Mouse (Mus musculus): ENCODE measurements at regions not wholly inside any gene's neighbourhood (a gene's known extent, or its start where the extent isn't known, plus 50 kb on each side); places are given as distances from the start of the nearest gene placed in this dataset.
"Not testable (repeated sequence)": the region's sequence is repeated elsewhere in the genome, so short reads cannot be mapped to it uniquely, and the experiment has no call there.

DNA sequence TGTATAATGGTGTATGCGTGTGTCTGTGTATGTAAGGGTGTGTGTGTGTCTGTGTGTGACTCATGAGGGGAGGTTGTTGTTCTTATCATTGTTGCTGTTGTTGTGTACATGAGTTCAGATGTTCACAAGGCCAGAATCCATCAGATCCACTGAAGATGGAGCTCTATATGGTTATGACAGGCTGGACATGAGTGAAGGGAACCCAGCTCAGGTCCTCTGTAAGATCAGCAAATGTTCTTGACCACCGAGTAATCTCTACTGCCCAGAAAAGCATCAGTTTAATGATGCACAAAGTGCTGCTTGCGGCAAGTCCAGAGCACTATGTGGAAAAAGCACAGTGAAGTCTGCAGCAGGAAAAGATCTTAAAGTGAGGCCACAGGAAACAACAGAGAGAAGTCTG lies 77.5 kb downstream of the Gm15319 start:
- H3K27ac ChIP-seq (replicated peaks); H3K27me3 ChIP-seq; ATAC-seq (ENCODE audit: low FRiP score, low read depth); H3K9ac ChIP-seq; H3K4me2 ChIP-seq; H3K4me1 ChIP-seq (replicated peaks); H3K9me3 ChIP-seq; H3K4me3 ChIP-seq; H3K36me3 ChIP-seq: not testable (repeated sequence)
- WGBS = 98% methylated on average over 2 of the region's 3 CpGs

DNA sequence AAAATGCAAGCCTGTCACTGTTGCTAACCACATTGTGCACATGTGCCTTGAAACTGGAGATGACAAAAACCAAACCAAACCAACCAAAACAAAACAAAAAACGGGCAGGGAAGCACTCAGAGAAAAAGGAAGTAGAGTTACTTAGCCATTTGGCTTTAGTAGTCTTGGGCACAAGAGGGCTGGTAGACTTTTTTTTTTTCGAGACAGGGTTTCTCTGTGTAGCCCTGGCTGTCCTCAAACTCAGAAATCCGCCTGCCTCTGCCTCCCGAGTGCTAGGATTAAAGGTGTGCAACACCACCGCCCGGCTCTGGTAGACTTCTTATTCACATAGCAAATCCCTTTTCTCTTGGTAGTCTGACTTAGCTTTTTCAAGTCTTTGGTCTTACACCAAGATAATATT lies 78.2 kb downstream of the Gm15319 start:
- H3K4me2 ChIP-seq; H3K4me3 ChIP-seq; H3K36me3 ChIP-seq; H3K9me3 ChIP-seq; H3K27me3 ChIP-seq; H3K27ac ChIP-seq (replicated peaks); ATAC-seq (ENCODE audit: low FRiP score, low read depth); H3K4me1 ChIP-seq (replicated peaks); H3K9ac ChIP-seq: not testable (repeated sequence)
- 84% methylated on average over 6 of the region's 6 CpGs for WGBS

DNA sequence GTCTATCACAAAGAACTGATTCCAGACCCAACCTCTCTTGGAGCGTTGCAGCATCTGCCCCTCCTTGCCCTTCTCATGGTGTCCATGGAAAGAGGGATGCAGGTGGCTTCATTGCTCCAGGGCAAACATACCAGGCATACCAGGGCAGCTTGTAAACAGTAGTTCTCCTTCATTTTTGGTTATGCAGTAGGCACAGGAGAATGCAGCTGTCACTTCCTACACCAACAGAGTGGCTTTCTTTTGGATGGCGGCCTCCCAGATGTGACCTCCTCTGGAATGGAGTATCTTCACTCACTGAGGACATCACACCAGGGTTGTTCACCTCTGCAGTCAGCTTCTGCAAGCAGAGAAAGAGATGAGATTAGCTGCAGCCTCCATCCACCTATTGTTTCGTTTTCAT lies 79.9 kb downstream of the Gm15319 start:
- H3K9me3 ChIP-seq; ATAC-seq (ENCODE audit: low FRiP score, low read depth); H3K4me2 ChIP-seq; H3K4me3 ChIP-seq; H3K9ac ChIP-seq; H3K36me3 ChIP-seq; H3K27me3 ChIP-seq; H3K4me1 ChIP-seq (replicated peaks); H3K27ac ChIP-seq (replicated peaks): not testable (repeated sequence)
- 100% methylated on average over 1 of the region's 3 CpGs for WGBS

DNA sequence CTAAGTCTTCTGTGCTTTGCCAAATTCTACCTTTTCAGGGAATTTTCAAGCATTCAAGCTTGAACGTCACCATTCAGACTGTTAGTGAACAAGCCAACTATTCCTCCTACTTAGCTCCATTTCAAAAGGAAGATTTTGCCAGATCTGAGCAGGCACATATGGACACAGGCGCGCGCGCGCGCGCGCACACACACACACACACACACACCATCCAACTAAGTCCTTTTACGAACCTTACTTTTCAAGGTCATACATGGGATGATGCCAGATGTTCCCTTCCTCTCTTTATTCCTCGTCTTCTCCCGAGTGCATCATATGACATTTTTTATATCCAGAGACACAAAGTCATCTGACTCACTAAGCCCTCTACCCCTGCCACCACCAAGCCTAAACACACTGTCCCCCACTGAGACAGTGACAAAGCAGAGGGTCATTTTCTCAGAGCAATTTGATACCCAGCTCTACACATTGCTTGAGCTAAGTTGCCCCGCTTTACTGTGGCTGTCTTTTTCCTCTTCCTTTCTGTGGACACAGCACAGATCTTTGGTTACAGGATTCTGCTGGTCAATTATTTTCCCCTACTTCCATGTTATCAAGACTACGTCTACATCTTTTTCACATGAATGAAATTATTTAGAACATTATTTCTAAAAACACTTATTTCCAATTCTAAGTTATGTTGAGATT lies 81.7 kb downstream of the Gm15319 start:
- not testable (repeated sequence) for H3K9ac ChIP-seq; H3K9me3 ChIP-seq; H3K27me3 ChIP-seq; H3K27ac ChIP-seq (replicated peaks); H3K36me3 ChIP-seq; ATAC-seq (ENCODE audit: low FRiP score, low read depth); H3K4me2 ChIP-seq; H3K4me3 ChIP-seq; H3K4me1 ChIP-seq (replicated peaks)
- 96% methylated on average over 14 of the region's 14 CpGs for WGBS

DNA sequence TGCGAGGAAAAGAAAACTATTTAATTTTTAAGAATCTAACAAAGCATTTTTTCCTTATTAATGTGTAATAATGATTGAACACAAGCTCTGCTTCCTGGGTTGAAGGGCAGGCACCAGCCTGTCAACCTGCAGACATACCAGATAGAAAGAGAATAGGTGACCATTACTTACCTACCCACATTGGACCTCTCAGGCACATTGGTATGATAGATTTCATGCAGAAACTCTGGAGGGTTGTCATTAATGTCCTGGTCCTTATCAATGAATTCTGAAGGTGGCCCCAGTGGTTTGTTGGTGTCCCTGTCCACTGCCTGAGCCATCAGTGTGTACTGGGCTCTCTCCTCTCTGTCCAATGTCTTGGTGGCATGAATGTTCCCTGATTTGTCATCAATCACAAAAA lies 85.3 kb downstream of the Gm15319 start:
- not testable (repeated sequence) for H3K27ac ChIP-seq (replicated peaks); H3K27me3 ChIP-seq; H3K36me3 ChIP-seq; H3K9me3 ChIP-seq; H3K4me1 ChIP-seq (replicated peaks); H3K4me3 ChIP-seq; H3K4me2 ChIP-seq; H3K9ac ChIP-seq; ATAC-seq (ENCODE audit: low FRiP score, low read depth)
- WGBS = 100% methylated on average over 1 of the region's 1 CpGs

DNA sequence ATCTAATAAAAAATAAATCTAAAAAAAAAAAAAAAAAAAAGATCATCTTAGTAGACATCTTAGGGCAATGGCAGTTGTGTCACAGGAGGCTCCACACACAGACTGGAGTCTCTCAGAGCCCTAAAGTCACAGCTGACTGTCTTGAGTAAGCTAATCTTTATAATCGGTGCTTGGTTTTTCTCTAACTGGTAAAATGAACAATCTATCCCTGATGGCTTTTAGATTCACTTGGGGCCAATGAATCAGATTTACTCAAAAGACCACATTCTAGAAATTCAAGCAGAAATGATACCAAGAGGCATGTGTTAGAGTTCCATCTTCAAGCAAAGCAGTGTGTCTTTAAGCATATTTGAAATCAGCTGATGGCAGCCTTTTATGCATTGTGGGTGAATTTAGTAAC lies 86.3 kb downstream of the Gm15319 start:
- 89% methylated on average over 1 of the region's 1 CpGs for WGBS
- H3K4me1 ChIP-seq (replicated peaks) = not testable (repeated sequence)

DNA sequence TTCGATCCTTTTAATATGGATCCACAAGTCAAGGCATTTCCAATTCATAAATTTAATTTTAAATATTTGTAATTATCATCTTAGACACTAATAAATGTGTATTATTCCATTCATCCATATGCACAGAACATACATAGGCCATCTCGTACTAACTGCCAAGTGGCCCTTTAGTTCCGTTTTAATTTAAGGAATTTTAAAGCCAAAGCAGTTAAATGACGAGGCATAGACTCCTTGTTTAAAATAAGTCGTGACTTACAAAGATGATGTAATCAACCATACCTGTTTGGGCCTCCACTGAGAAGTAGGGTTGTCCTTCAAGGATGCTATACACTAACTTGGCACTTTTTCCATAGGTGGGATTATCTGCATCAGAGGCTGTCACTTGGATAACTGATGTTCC lies 89.2 kb downstream of the Gm15319 start:
- not testable (repeated sequence) for ATAC-seq (ENCODE audit: low FRiP score, low read depth); H3K4me1 ChIP-seq (replicated peaks); H3K4me2 ChIP-seq; H3K36me3 ChIP-seq; H3K9ac ChIP-seq; H3K4me3 ChIP-seq; H3K27ac ChIP-seq (replicated peaks); H3K9me3 ChIP-seq; H3K27me3 ChIP-seq
- 87% methylated on average over 4 of the region's 5 CpGs for WGBS

More for the DNA sequence above, 86.3 kb downstream of the Gm15319 start:
- H3K4me2 ChIP-seq; H3K27me3 ChIP-seq; H3K9ac ChIP-seq; H3K27ac ChIP-seq (replicated peaks); H3K4me3 ChIP-seq; H3K36me3 ChIP-seq; H3K9me3 ChIP-seq; ATAC-seq (ENCODE audit: low FRiP score, low read depth): not testable (repeated sequence)

DNA sequence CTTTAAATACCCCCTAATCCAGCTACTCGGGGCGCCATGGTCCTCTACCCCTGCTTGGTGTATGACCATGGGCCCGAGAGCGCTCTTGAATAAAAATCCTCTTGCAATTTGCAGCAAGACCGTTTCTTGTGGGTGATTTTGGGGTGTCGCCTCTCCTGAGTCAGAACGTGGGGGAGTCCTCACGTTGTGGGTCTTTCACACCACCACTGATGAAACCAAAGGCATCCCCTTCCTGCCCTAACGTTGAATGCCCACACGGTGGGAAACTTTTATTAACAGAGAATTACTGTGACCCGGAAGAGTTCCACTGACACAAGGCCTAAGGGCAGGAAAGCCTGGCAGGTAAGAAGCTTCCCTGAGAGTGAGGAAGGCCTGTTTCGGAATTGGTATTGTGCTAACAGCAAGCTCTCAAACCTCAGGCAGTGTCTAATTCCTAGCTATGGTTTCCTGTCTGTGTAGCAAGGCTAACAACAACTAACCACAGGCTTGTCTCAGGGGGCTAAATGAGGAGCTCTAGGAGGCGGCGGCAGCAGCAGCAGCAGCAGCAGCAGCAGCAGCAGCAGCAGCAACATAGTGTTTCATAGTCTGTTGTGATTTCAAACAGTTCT lies 95.4 kb downstream of the Gm15319 start:
- not testable (repeated sequence) for H3K4me3 ChIP-seq; H3K9me3 ChIP-seq; H3K4me2 ChIP-seq; H3K27me3 ChIP-seq; ATAC-seq (ENCODE audit: low FRiP score, low read depth); H3K36me3 ChIP-seq; H3K27ac ChIP-seq (replicated peaks); H3K9ac ChIP-seq; H3K4me1 ChIP-seq (replicated peaks)
- WGBS = 86% methylated on average over 14 of the region's 14 CpGs

DNA sequence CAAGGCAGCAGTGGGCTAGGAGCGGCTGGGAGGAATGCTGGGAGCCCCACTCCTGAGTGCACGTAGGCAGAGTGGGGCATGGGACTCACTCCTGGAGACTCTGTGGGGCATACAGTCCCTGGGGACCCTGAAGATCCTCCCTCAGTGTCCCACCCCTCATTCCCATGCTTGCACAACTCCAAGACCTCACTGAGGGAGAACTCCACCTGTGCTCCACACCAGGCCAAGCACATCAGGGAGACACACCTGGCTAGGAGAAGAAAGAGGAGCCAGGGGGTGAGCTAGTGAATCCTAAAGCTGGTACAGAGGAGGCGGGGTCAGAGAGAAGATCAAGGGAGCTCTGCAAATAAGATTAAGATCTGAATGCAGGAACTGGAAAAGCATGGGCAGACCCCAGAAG lies 96.2 kb downstream of the Gm15319 start:
- not testable (repeated sequence) for ATAC-seq (ENCODE audit: low FRiP score, low read depth); H3K9ac ChIP-seq; H3K36me3 ChIP-seq; H3K9me3 ChIP-seq; H3K4me2 ChIP-seq; H3K4me1 ChIP-seq (replicated peaks); H3K27ac ChIP-seq (replicated peaks); H3K4me3 ChIP-seq; H3K27me3 ChIP-seq
- 97% methylated on average over 3 of the region's 3 CpGs for WGBS

DNA sequence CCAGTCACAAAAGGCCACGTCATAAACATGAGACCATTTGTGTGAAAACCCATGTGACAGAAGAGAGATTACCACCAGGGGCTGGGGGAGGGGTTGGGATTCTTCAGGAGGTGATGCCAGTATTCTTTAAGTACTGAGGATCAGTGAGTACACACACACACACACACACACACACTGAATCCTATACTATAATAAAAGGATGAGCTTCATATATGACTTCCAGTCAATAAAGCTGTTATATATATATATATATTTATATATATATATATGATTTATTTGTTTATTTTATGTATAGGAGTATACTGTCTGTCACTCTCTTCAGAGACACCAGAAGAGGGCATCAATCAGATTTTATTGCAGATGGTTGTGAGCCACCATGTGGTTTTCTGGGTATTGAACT lies 98.4 kb downstream of the Gm15319 start:
- WGBS = 80% methylated on average over 1 of the region's 1 CpGs
- ATAC-seq (ENCODE audit: low FRiP score, low read depth); H3K4me2 ChIP-seq; H3K27ac ChIP-seq (replicated peaks); H3K4me3 ChIP-seq; H3K4me1 ChIP-seq (replicated peaks); H3K9me3 ChIP-seq; H3K9ac ChIP-seq; H3K36me3 ChIP-seq; H3K27me3 ChIP-seq: not testable (repeated sequence)

DNA sequence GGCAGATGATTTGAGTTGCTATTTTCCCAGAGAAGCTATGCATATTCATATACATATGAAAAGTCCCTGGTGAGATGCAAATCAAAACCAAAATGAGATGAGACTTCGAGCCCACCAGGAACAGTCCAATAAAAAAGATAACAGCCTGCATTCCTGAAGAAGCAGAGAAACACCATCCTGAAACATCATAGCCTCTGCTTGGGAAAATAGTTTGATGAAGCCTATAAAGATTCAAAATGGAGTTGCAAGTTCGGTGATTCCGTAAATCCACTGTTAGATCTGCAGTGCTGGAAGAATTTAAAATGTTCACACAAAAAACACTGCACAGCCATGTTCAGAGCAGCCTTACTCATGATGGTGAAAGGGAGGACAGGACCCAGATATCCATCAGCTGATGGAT lies 98.9 kb downstream of the Gm15319 start:
- H3K4me1 ChIP-seq (replicated peaks); H3K9ac ChIP-seq; H3K9me3 ChIP-seq; H3K27me3 ChIP-seq; H3K4me2 ChIP-seq; H3K27ac ChIP-seq (replicated peaks); ATAC-seq (ENCODE audit: low FRiP score, low read depth); H3K36me3 ChIP-seq; H3K4me3 ChIP-seq: not testable (repeated sequence)
- WGBS = 81% methylated on average over 3 of the region's 3 CpGs

DNA sequence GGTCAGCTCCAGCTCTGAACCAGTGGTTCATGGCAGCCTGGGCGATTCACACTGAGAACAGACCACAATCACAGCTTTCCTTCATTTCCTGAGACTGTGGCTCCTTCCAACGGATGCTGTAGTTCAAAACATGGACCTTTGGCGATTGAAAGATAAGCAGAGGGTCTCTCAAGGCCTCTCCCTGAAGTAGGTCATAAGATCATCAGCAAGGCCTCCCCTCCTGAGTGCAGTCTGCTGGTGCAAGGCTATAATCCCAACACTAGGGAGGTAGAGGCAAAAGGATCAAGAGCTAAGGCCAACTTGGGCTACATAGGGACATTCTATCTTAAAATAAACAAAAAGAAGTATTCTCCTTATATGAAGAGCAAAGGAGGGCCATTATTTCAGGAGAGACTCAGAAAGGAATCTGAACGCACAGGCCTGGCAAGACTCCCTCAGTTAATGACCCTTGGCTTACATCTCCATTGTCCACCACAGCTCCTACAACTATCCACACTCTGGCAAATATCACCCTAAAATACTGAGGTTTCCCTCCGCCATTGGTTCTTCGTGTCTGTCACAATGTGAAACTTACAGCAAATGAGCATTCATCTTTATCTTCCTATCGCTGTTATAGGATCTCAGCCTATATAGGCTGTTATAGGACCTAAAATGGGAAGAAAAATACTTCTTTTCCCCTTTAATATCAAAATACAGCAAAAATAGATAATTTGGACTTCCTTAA lies 100.0 kb downstream of the Gm15319 start:
- 83% methylated on average over 6 of the region's 7 CpGs for WGBS
- H3K9ac ChIP-seq; H3K4me3 ChIP-seq; H3K9me3 ChIP-seq; ATAC-seq (ENCODE audit: low FRiP score, low read depth); H3K4me2 ChIP-seq; H3K27me3 ChIP-seq; H3K4me1 ChIP-seq (replicated peaks); H3K36me3 ChIP-seq; H3K27ac ChIP-seq (replicated peaks): not testable (repeated sequence)

All from hindbrain, embryonic 15.5 days (tissue).